Comparison of ENCODE assay signal across 17 mouse cellular contexts in the genomic region with DNA sequence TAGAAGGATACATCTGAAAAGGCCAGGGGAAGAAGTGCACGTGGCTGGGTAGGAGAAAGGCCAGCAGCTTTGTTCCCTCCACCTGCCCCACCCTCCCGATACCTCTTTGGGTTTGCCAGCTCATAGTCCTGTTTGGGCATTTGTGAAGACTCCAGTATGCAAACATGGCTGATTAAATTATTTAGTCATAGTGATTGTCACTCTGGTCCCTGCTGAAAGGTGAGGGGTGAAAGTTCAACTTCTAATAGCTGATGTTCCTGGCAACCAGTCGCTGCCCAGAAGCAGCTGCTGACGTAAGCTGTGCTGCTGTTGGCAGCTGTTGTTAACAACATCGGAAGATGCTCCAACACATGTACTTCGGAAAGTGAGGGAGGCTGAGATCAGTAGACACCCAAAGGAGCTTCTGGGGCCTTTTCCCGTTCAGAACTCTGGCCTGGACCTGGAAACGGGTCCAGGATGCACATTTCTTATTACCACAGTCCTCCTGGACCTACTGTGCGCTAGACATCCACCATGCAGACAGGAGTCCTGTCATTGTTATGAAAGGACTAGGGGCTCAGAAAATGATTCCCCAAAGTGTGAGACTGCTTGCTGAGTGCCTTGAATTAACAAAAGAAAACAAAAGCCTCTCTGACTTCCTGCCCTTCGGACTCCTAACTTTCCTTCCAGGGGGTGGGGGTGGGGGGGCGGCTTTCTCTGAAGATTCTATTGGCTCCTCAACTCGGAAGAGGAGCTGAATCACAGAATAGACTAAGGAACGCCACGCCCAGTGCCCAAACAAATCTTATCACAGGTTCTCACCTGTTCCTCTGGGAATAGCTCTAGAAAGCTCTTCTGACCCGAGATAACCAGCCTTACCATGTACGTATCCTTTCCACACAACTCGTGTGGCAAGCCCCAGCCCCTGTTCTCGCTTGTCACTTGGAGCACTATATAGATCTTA. TPM values are rescaled to one million over a fixed set of nuclear protein-coding genes. Genes with fewer than 3 reads are reported as not detected.
DNase-seq lines count a peak whose midpoint lies in the region; ATAC-seq and TF ChIP-seq lines count a peak whose summit lies in the region.
"Had no signal": no experiment of that assay in that cellular context is flagged by ENCODE, and none has a peak within 500 bp of the region (broad histone marks: within the 10 kb centered on the region; RNA-seq: fewer than 3 reads in every experiment).

No protein-coding gene starts in this region.

- peak; percentile 44 for DNase-seq in gastrocnemius, adult 2 months
- no peak for DNase-seq in gastrocnemius, postnatal 10 days
- peak; percentile 31 for DNase-seq in lung, postnatal 10 days
- DNase-seq in lung, adult 2 months = no peak
- DNase-seq in left cerebral cortex, adult 18-20 months (ENCODE audit: low spot score in 2 of 2) = no peak
- no peak for DNase-seq in forebrain, embryonic 10.5 days (ENCODE audit: extremely low spot score, low spot score)
- no peak for DNase-seq in hindbrain, postnatal 0 days (ENCODE audit: low spot score)
- DNase-seq: cerebellum, postnatal 10 days; forebrain, postnatal 0 days; retina, postnatal 1 day had no signal

- H3K4me2 ChIP-seq in liver, embryonic 16.5 days (ENCODE audit: low read depth, low read length) = no peak overlapping the region
- H3K4me2 ChIP-seq in hindbrain, postnatal 0 days (ENCODE audit: low read depth, low read length) = no peak overlapping the region
- H3K4me2 ChIP-seq: embryonic facial prominence, embryonic 12.5 days; heart, embryonic 13.5 days; limb, embryonic 12.5 days; neural tube, embryonic 12.5 days had no signal

- H3K36me3 ChIP-seq in liver, embryonic 16.5 days (ENCODE audit: control insufficient read depth, insufficient read depth) = no peaks in the 10 kb centered on the region
- no peaks in the 10 kb centered on the region for H3K36me3 ChIP-seq in forebrain, embryonic 10.5 days (replicated peaks)
- H3K36me3 ChIP-seq in hindbrain, postnatal 0 days (ENCODE audit: insufficient read depth, low read length) = no peaks in the 10 kb centered on the region
- H3K36me3 ChIP-seq: embryonic facial prominence, embryonic 12.5 days; heart, embryonic 13.5 days; limb, embryonic 12.5 days; neural tube, embryonic 12.5 days had no signal

- peak overlapping the region; percentile 58 for H3K27ac ChIP-seq in gastrocnemius, adult 2 months
- no peak overlapping the region for H3K27ac ChIP-seq in liver, embryonic 16.5 days (ENCODE audit: low read length)
- H3K27ac ChIP-seq in forebrain, embryonic 10.5 days = no peak overlapping the region
- no peak overlapping the region for H3K27ac ChIP-seq in hindbrain, postnatal 0 days
- H3K27ac ChIP-seq: embryonic facial prominence, embryonic 12.5 days; heart, embryonic 13.5 days; limb, embryonic 12.5 days; neural tube, embryonic 12.5 days had no signal

- TF ChIP-seq CTCF in gastrocnemius, adult 2 months (IDR thresholded peaks at IDR 0.05) = no peak
- no peak for TF ChIP-seq CTCF in lung, adult 2 months (IDR thresholded peaks at IDR 0.05; ENCODE audit: insufficient read depth, low read length)
- TF ChIP-seq CTCF in hindbrain, postnatal 0 days (IDR thresholded peaks at IDR 0.05; ENCODE audit: low read depth) = no peak

- 0 out of 2 replicates have a peak, but pooled peaks cover 6% of the 10 kb centered on the region for H3K4me1 ChIP-seq in lung, adult 2 months (ENCODE audit: control insufficient read depth, insufficient read depth, low read length)
- peaks cover 6% of the 10 kb centered on the region for H3K4me1 ChIP-seq in liver, embryonic 16.5 days (ENCODE audit: control insufficient read depth, low read depth, low read length)
- H3K4me1 ChIP-seq in forebrain, embryonic 10.5 days = no peaks in the 10 kb centered on the region
- no peaks in the 10 kb centered on the region for H3K4me1 ChIP-seq in hindbrain, postnatal 0 days (ENCODE audit: insufficient read depth, low read length)
- H3K4me1 ChIP-seq: embryonic facial prominence, embryonic 12.5 days; limb, embryonic 12.5 days had no signal

- H3K9me3 ChIP-seq in liver, embryonic 16.5 days (replicated peaks; ENCODE audit: control insufficient read depth, low read length) = no peaks in the 10 kb centered on the region
- H3K9me3 ChIP-seq in forebrain, embryonic 10.5 days = no peaks in the 10 kb centered on the region
- no peaks in the 10 kb centered on the region for H3K9me3 ChIP-seq in hindbrain, postnatal 0 days (ENCODE audit: low read length)
- H3K9me3 ChIP-seq: embryonic facial prominence, embryonic 12.5 days; heart, embryonic 13.5 days; neural tube, embryonic 12.5 days had no signal

- H3K27me3 ChIP-seq in liver, embryonic 16.5 days (ENCODE audit: control insufficient read depth, insufficient read depth, low read depth, low read length) = no peaks in the 10 kb centered on the region
- H3K27me3 ChIP-seq in forebrain, embryonic 10.5 days (ENCODE audit: poor library complexity, severe bottlenecking) = no peaks in the 10 kb centered on the region
- no peaks in the 10 kb centered on the region for H3K27me3 ChIP-seq in hindbrain, postnatal 0 days (ENCODE audit: insufficient read depth, low read length)
- H3K27me3 ChIP-seq: embryonic facial prominence, embryonic 12.5 days; heart, embryonic 13.5 days; neural tube, embryonic 12.5 days; Patski had no signal

- H3K9ac ChIP-seq in liver, embryonic 16.5 days (ENCODE audit: low read depth, low read length) = no peak overlapping the region
- H3K9ac ChIP-seq in hindbrain, postnatal 0 days (replicated peaks; ENCODE audit: low read length) = no peak overlapping the region
- H3K9ac ChIP-seq: embryonic facial prominence, embryonic 12.5 days; forebrain, postnatal 0 days; heart, embryonic 13.5 days; limb, embryonic 12.5 days; neural tube, embryonic 12.5 days had no signal

- H3K4me3 ChIP-seq in gastrocnemius, adult 2 months = no peak overlapping the region
- no peak overlapping the region for H3K4me3 ChIP-seq in lung, adult 2 months (replicated peaks; ENCODE audit: extremely low read depth, low read depth, low read length)
- H3K4me3 ChIP-seq in liver, embryonic 16.5 days (ENCODE audit: low read depth, low read length) = no peak overlapping the region
- no peak overlapping the region for H3K4me3 ChIP-seq in forebrain, embryonic 10.5 days
- no peak overlapping the region for H3K4me3 ChIP-seq in hindbrain, postnatal 0 days (ENCODE audit: low read length)
- H3K4me3 ChIP-seq: embryonic facial prominence, embryonic 12.5 days; heart, embryonic 13.5 days; limb, embryonic 12.5 days; neural tube, embryonic 12.5 days had no signal

- no peak for TF ChIP-seq POLR2A in lung, adult 2 months (IDR thresholded peaks at IDR 0.05; ENCODE audit: borderline replicate concordance, extremely low read depth, low read depth, low read length)

- WGBS in lung, adult 2 months = 47% methylated on average over 18 of the region's 18 CpGs
- WGBS in liver, embryonic 16.5 days (ENCODE audit: insufficient replicate concordance) = 46% methylated on average over 18 of the region's 18 CpGs
- 72% methylated on average over 18 of the region's 18 CpGs for WGBS in forebrain, embryonic 10.5 days
- 66% methylated on average over 18 of the region's 18 CpGs for WGBS in hindbrain, postnatal 0 days

- ATAC-seq in liver, embryonic 16.5 days (ENCODE audit: low read depth) = peak; percentile 33; the same call in 1 of the 2 replicates
- no peak for ATAC-seq in hindbrain, postnatal 0 days
- ATAC-seq: forebrain, postnatal 0 days; hindbrain, embryonic 16.5 days; Patski had no signal

- intact Hi-C loops in gastrocnemius, adult 2 months (cut with DNase I) = no loop called here

RNA-seq across cellular contexts. Expression of a gene that starts 9.1 kb away (rescaled TPM):
- total RNA-seq in gastrocnemius, adult 2 months (2021) = 1 to 10 TPM; 3.4 to 5.1 TPM
- 1 to 10 TPM; 1.3 to 2.3 TPM for total RNA-seq in gastrocnemius, postnatal 10 days (2021)
- 7.9 and 11.5 TPM in 2 replicates for polyA plus RNA-seq in lung, adult 2 months (2012; rRNA removed)
- polyA plus RNA-seq in liver, embryonic 16.5 days (2015; fragmentation: Nextera tagmentation; extraction: Ambion mirVana) = 1.1 and 1.4 TPM in 2 replicates
- total RNA-seq in left cerebral cortex, adult 18-20 months (2021) = 10 to 100 TPM; 13.7 to 15.1 TPM
- polyA plus RNA-seq in forebrain, embryonic 10.5 days (2016; fragmentation: Nextera tagmentation; extraction: Ambion mirVana) = 3.7 and 3.9 TPM in 2 replicates
- total RNA-seq in hindbrain, postnatal 0 days (2014; rRNA removed) = 5.2 and 8.4 TPM in 2 replicates
- 3.2 and 3.4 TPM in 2 replicates for polyA plus RNA-seq in hindbrain, postnatal 0 days (2015; fragmentation: Nextera tagmentation; extraction: Ambion mirVana)

RNA-seq across cellular contexts. Expression of a gene that starts 9.4 kb away (rescaled TPM):
- under 1 TPM; 0.45 to 0.64 TPM for total RNA-seq in gastrocnemius, adult 2 months (2021)
- 1 to 10 TPM; 1.3 to 2.0 TPM for total RNA-seq in gastrocnemius, postnatal 10 days (2021)
- 5.3 and 9.2 TPM in 2 replicates for polyA plus RNA-seq in lung, adult 2 months (2012; rRNA removed)
- polyA plus RNA-seq in liver, embryonic 16.5 days (2015; fragmentation: Nextera tagmentation; extraction: Ambion mirVana) = 0.09 and 0.14 TPM in 2 replicates
- total RNA-seq in left cerebral cortex, adult 18-20 months (2021) = 10 to 100 TPM; 17.2 to 19.3 TPM
- polyA plus RNA-seq in forebrain, embryonic 10.5 days (2016; fragmentation: Nextera tagmentation; extraction: Ambion mirVana) = 0.83 and 1.7 TPM in 2 replicates
- 14.2 and 14.4 TPM in 2 replicates for total RNA-seq in hindbrain, postnatal 0 days (2014; rRNA removed)
- polyA plus RNA-seq in hindbrain, postnatal 0 days (2015; fragmentation: Nextera tagmentation; extraction: Ambion mirVana) = 2.4 and 3.6 TPM in 2 replicates

RNA-seq across cellular contexts. Expression of a gene that starts 30.2 kb away (rescaled TPM):
- 1 to 10 TPM; 3.1 to 4.7 TPM for total RNA-seq in gastrocnemius, adult 2 months (2021)
- total RNA-seq in gastrocnemius, postnatal 10 days (2021) = 1 to 10 TPM; 5.3 to 7.2 TPM
- polyA plus RNA-seq in lung, adult 2 months (2012; rRNA removed) = 7.4 and 9.3 TPM in 2 replicates
- polyA plus RNA-seq in liver, embryonic 16.5 days (2015; fragmentation: Nextera tagmentation; extraction: Ambion mirVana) = 29.4 and 30.2 TPM in 2 replicates
- 10 to 100 TPM in 1 of 2 experiments, 1 to 10 TPM in 1; 9.8 to 10.4 TPM for total RNA-seq in left cerebral cortex, adult 18-20 months (2021)
- 56.2 and 61.3 TPM in 2 replicates for polyA plus RNA-seq in forebrain, embryonic 10.5 days (2016; fragmentation: Nextera tagmentation; extraction: Ambion mirVana)
- total RNA-seq in hindbrain, postnatal 0 days (2014; rRNA removed) = 5.2 and 6.0 TPM in 2 replicates
- polyA plus RNA-seq in hindbrain, postnatal 0 days (2015; fragmentation: Nextera tagmentation; extraction: Ambion mirVana) = 11.4 and 11.8 TPM in 2 replicates

RNA-seq across cellular contexts. Expression of a gene that starts 58.6 kb away (rescaled TPM):
- 100 to 1,000 TPM; 254 to 341 TPM for total RNA-seq in gastrocnemius, adult 2 months (2021)
- total RNA-seq in gastrocnemius, postnatal 10 days (2021) = 100 to 1,000 TPM; 280 to 319 TPM
- 134 and 135 TPM in 2 replicates for polyA plus RNA-seq in lung, adult 2 months (2012; rRNA removed)
- polyA plus RNA-seq in liver, embryonic 16.5 days (2015; fragmentation: Nextera tagmentation; extraction: Ambion mirVana) = 144 and 171 TPM in 2 replicates
- total RNA-seq in left cerebral cortex, adult 18-20 months (2021) = 100 to 1,000 TPM; 232 to 247 TPM
- 320 and 327 TPM in 2 replicates for polyA plus RNA-seq in forebrain, embryonic 10.5 days (2016; fragmentation: Nextera tagmentation; extraction: Ambion mirVana)
- total RNA-seq in hindbrain, postnatal 0 days (2014; rRNA removed) = 340 and 423 TPM in 2 replicates
- 697 and 742 TPM in 2 replicates for polyA plus RNA-seq in hindbrain, postnatal 0 days (2015; fragmentation: Nextera tagmentation; extraction: Ambion mirVana)

Comparison
In these comparisons a context has a peak if more than half of its experiments do, and no peak if none do; other contexts are left out.
1. DNase-seq: peak in gastrocnemius, adult 2 months (single experiment) and lung, postnatal 10 days (single experiment); none in gastrocnemius, postnatal 10 days (single experiment), lung, adult 2 months (single experiment), left cerebral cortex, adult 18-20 months (0 of 2), forebrain, embryonic 10.5 days (single experiment) and hindbrain, postnatal 0 days (single experiment).